In the genomic region with DNA sequence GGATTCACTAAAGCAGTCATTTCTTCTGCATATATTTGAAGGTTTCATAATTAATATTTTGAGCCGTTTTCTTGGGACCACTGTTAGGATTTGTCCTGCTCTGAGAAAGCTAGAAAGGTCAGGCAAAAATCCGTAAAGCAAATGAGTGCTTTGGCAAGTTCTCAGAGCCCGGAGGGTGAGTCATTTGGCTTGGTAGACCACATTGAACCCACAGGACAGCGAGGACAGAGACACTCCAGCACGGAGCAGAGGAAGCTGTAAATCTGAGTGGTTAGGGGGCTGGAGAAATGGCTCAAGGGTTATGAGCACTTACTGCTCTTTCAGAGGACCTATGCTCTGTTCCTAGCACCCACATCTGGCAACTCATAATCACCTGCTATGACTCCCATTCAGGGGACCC, we compare ENCODE assay signal across 19 mouse cellular contexts. TPM values are rescaled to one million over a fixed set of nuclear protein-coding genes. Genes with fewer than 3 reads are reported as not detected.
DNase-seq lines count a peak whose midpoint lies in the region; ATAC-seq and TF ChIP-seq lines count a peak whose summit lies in the region.
"Had no signal": no experiment of that assay in that cellular context is flagged by ENCODE, and none has a peak within 500 bp of the region (broad histone marks: within the 10 kb centered on the region; RNA-seq: fewer than 3 reads in every experiment).

No protein-coding gene starts in this region.

- peak; percentile 40 for DNase-seq in gastrocnemius, adult 2 months
- DNase-seq in gastrocnemius, adult 8-10 months (ENCODE audit: low spot score in 2 of 2) = no peak
- peak; percentile 67 for DNase-seq in 3134 (ENCODE audit: extremely low read depth, insufficient read length, low spot score)
- DNase-seq in NIH3T3 (ENCODE audit: low read depth) = peak; percentile 84
- DNase-seq in right cerebral cortex, adult 2 months (ENCODE audit: low spot score in 2 of 2) = no peak
- no peak for DNase-seq in hindbrain, embryonic 14.5 days (ENCODE audit: low spot score)
- DNase-seq in embryo, embryonic 10 days (ENCODE audit: low spot score) = no peak
- DNase-seq: kidney, adult 8-10 months; kidney, postnatal 36 days; layer of hippocampus, postnatal 36 days; lung, adult 18-20 months; lung, postnatal 4 days had no signal

- H3K9me3 ChIP-seq in hindbrain, embryonic 14.5 days (ENCODE audit: control insufficient read depth, low read length) = no peaks in the 10 kb centered on the region
- H3K9me3 ChIP-seq: embryonic facial prominence, embryonic 13.5 days; forebrain, embryonic 10.5 days; heart, embryonic 13.5 days; hindbrain, embryonic 10.5 days; limb, embryonic 15.5 days; midbrain, embryonic 15.5 days had no signal

- H3K27me3 ChIP-seq in hindbrain, embryonic 14.5 days (ENCODE audit: control insufficient read depth, insufficient read depth, low read length) = no peaks in the 10 kb centered on the region
- H3K27me3 ChIP-seq: embryonic facial prominence, embryonic 13.5 days; heart, embryonic 13.5 days; limb, embryonic 15.5 days; midbrain, embryonic 15.5 days had no signal

- no peak for TF ChIP-seq POLR2A in bone marrow macrophage, adult 2 months (IDR thresholded peaks at IDR 0.05; ENCODE audit: borderline replicate concordance, low read depth, low read length)

- H3K27ac ChIP-seq in gastrocnemius, adult 2 months = no peak overlapping the region
- H3K27ac ChIP-seq in bone marrow macrophage, adult 2 months (ENCODE audit: insufficient read depth, low read depth, low read length) = peak overlapping the region; percentile 8; the same call in 1 of the 2 replicates
- no peak overlapping the region for H3K27ac ChIP-seq in hindbrain, embryonic 14.5 days
- H3K27ac ChIP-seq: embryonic facial prominence, embryonic 13.5 days; forebrain, embryonic 10.5 days; heart, embryonic 13.5 days; hindbrain, embryonic 10.5 days; limb, embryonic 15.5 days; midbrain, embryonic 15.5 days had no signal

- H3K4me2 ChIP-seq in hindbrain, embryonic 14.5 days (replicated peaks) = no peak overlapping the region
- H3K4me2 ChIP-seq: embryonic facial prominence, embryonic 13.5 days; heart, embryonic 13.5 days; limb, embryonic 15.5 days; midbrain, embryonic 15.5 days had no signal

- peaks cover 6% of the 10 kb centered on the region for H3K36me3 ChIP-seq in hindbrain, embryonic 14.5 days (replicated peaks; ENCODE audit: control insufficient read depth, insufficient read depth)
- H3K36me3 ChIP-seq: midbrain, embryonic 15.5 days had no signal

- H3K4me1 ChIP-seq in bone marrow macrophage, adult 2 months (ENCODE audit: control insufficient read depth, insufficient read depth, low read length) = peaks cover 35% of the 10 kb centered on the region
- H3K4me1 ChIP-seq in hindbrain, embryonic 14.5 days (replicated peaks; ENCODE audit: control insufficient read depth, insufficient read depth, low read length) = no peaks in the 10 kb centered on the region
- H3K4me1 ChIP-seq: embryonic facial prominence, embryonic 13.5 days; forebrain, embryonic 10.5 days; hindbrain, embryonic 10.5 days; limb, embryonic 15.5 days; midbrain, embryonic 15.5 days had no signal

- no peak for ATAC-seq in hindbrain, embryonic 14.5 days (ENCODE audit: low FRiP score)
- ATAC-seq: midbrain, embryonic 15.5 days had no signal

- H3K4me3 ChIP-seq in gastrocnemius, adult 2 months = no peak overlapping the region
- H3K4me3 ChIP-seq in bone marrow macrophage, adult 2 months (ENCODE audit: insufficient read depth, low read length) = no peak overlapping the region
- H3K4me3 ChIP-seq in hindbrain, embryonic 14.5 days (replicated peaks; ENCODE audit: low read length) = no peak overlapping the region
- H3K4me3 ChIP-seq: embryonic facial prominence, embryonic 13.5 days; forebrain, embryonic 10.5 days; heart, embryonic 13.5 days; hindbrain, embryonic 10.5 days; limb, embryonic 15.5 days; midbrain, embryonic 15.5 days had no signal

- WGBS in hindbrain, embryonic 14.5 days = 86% methylated on average over 5 of the region's 5 CpGs

- H3K9ac ChIP-seq in hindbrain, embryonic 14.5 days = no peak overlapping the region
- H3K9ac ChIP-seq: embryonic facial prominence, embryonic 13.5 days; heart, embryonic 13.5 days; limb, embryonic 15.5 days; midbrain, embryonic 15.5 days had no signal

- no peak for TF ChIP-seq CTCF in gastrocnemius, adult 2 months (IDR thresholded peaks at IDR 0.05)
- no peak for TF ChIP-seq CTCF in bone marrow macrophage, adult 2 months (IDR thresholded peaks at IDR 0.05; ENCODE audit: low read depth, low read length)

- intact Hi-C loops in gastrocnemius, adult 2 months (cut with DNase I) = no loop called here

RNA-seq across cellular contexts. Expression of gene Armc9, which starts 7.0 kb away (rescaled TPM):
- 1 to 10 TPM; 2.0 to 2.1 TPM for total RNA-seq in gastrocnemius, adult 2 months (2021)
- total RNA-seq in gastrocnemius, adult 8-10 months (2022) = 1 to 10 TPM; 1.5 to 2.1 (median 1.8) TPM
- polyA plus RNA-seq in bone marrow macrophage, adult 2 months (2012; ENCODE audit: insufficient read depth, insufficient read length, missing spikeins) = 3.1 and 4.8 TPM in 2 replicates
- polyA plus RNA-seq in hindbrain, embryonic 14.5 days (2014; fragmentation: Nextera tagmentation; extraction: Ambion mirVana) = 32.3 and 33.0 TPM in 2 replicates

RNA-seq across cellular contexts. Expression of gene Gm21972, which starts 14.1 kb away (rescaled TPM):
- total RNA-seq in gastrocnemius, adult 2 months (2021) = under 1 TPM in 1 of 2 experiments, not detected in 1; 0.97 TPM
- total RNA-seq in gastrocnemius, adult 8-10 months (2022) = not detected
- polyA plus RNA-seq in bone marrow macrophage, adult 2 months (2012; ENCODE audit: insufficient read depth, insufficient read length, missing spikeins) = not detected in 2 replicates
- 0.46 and 0.90 TPM in 2 replicates for polyA plus RNA-seq in hindbrain, embryonic 14.5 days (2014; fragmentation: Nextera tagmentation; extraction: Ambion mirVana)
- polyA plus RNA-seq: embryonic facial prominence, embryonic 13.5 days; heart, embryonic 13.5 days; hindbrain, embryonic 10.5 days had no signal

RNA-seq across cellular contexts. Expression of gene Htr2b, which starts 35.8 kb away (rescaled TPM):
- not detected for total RNA-seq in gastrocnemius, adult 2 months (2021)
- total RNA-seq in gastrocnemius, adult 8-10 months (2022) = under 1 TPM in 2 of 4 experiments, not detected in 2; 0.27 to 0.65 TPM
- 0.39 and 0.76 TPM in 2 replicates for polyA plus RNA-seq in bone marrow macrophage, adult 2 months (2012; ENCODE audit: insufficient read depth, insufficient read length, missing spikeins)
- 0.09 and 0.44 TPM in 2 replicates for polyA plus RNA-seq in hindbrain, embryonic 14.5 days (2014; fragmentation: Nextera tagmentation; extraction: Ambion mirVana)
- total RNA-seq: layer of hippocampus, postnatal 36 days had no signal

Comparison
In these comparisons a context has a peak if more than half of its experiments do, and no peak if none do; other contexts are left out.
1. DNase-seq: peak in gastrocnemius, adult 2 months (single experiment), 3134 (single experiment) and NIH3T3 (single experiment); none in gastrocnemius, adult 8-10 months (0 of 2), right cerebral cortex, adult 2 months (0 of 2), hindbrain, embryonic 14.5 days (single experiment) and embryo, embryonic 10 days (single experiment).